ENCODE assay signal across 14 mouse cellular contexts in genomic region chr8:10439595-10440453, GRCm38 (mm10).
DNase-seq lines count a peak whose midpoint lies in the region; ATAC-seq and TF ChIP-seq lines count a peak whose summit lies in the region.
"Had no signal": no experiment of that assay in that cellular context is flagged by ENCODE, and none has a peak within 500 bp of the region (broad histone marks: within the 10 kb centered on the region; RNA-seq: fewer than 3 reads in every experiment).

No protein-coding gene starts in this region.

- H3K36me3 ChIP-seq in forebrain, embryonic 13.5 days (ENCODE audit: poor library complexity, severe bottlenecking), result no peaks in the 10 kb centered on the region
- no peaks in the 10 kb centered on the region for H3K36me3 ChIP-seq in forebrain, embryonic 11.5 days (ENCODE audit: control insufficient read depth, insufficient read depth, low read length)
- H3K36me3 ChIP-seq in liver, embryonic 15.5 days (replicated peaks), result no peaks in the 10 kb centered on the region
- H3K36me3 ChIP-seq in liver, embryonic 12.5 days, result no peaks in the 10 kb centered on the region
- no peaks in the 10 kb centered on the region for H3K36me3 ChIP-seq in forebrain, embryonic 16.5 days (ENCODE audit: control insufficient read depth, insufficient read depth)
- H3K36me3 ChIP-seq: embryonic facial prominence, embryonic 13.5 days; G1E had no signal

- no peak overlapping the region for H3K4me3 ChIP-seq in forebrain, embryonic 13.5 days
- H3K4me3 ChIP-seq in forebrain, embryonic 11.5 days (ENCODE audit: low read depth, low read length), result no peak overlapping the region
- H3K4me3 ChIP-seq in liver, embryonic 15.5 days (replicated peaks), result no peak overlapping the region
- no peak overlapping the region for H3K4me3 ChIP-seq in liver, embryonic 12.5 days
- no peak overlapping the region for H3K4me3 ChIP-seq in forebrain, embryonic 16.5 days (replicated peaks; ENCODE audit: low read length)
- no peak overlapping the region for H3K4me3 ChIP-seq in lung, adult 2 months (replicated peaks; ENCODE audit: extremely low read depth, low read depth, low read length)
- H3K4me3 ChIP-seq: embryonic facial prominence, embryonic 13.5 days had no signal

- no peak overlapping the region for H3K9ac ChIP-seq in forebrain, embryonic 13.5 days
- no peak overlapping the region for H3K9ac ChIP-seq in forebrain, embryonic 11.5 days (ENCODE audit: low read length)
- H3K9ac ChIP-seq in liver, embryonic 15.5 days, result no peak overlapping the region
- no peak overlapping the region for H3K9ac ChIP-seq in liver, embryonic 12.5 days
- H3K9ac ChIP-seq in forebrain, embryonic 16.5 days (replicated peaks; ENCODE audit: low read depth, low read length), result no peak overlapping the region
- H3K9ac ChIP-seq: embryonic facial prominence, embryonic 13.5 days had no signal

- H3K27ac ChIP-seq in forebrain, embryonic 13.5 days, result no peak overlapping the region; the same call in 1 of the 2 replicates
- H3K27ac ChIP-seq in forebrain, embryonic 11.5 days (ENCODE audit: low read depth, low read length), result no peak overlapping the region
- no peak overlapping the region for H3K27ac ChIP-seq in liver, embryonic 15.5 days (replicated peaks)
- H3K27ac ChIP-seq in liver, embryonic 12.5 days, result no peak overlapping the region
- no peak overlapping the region for H3K27ac ChIP-seq in forebrain, embryonic 16.5 days (ENCODE audit: low read length)
- H3K27ac ChIP-seq: embryonic facial prominence, embryonic 13.5 days; macrophage had no signal

- TF ChIP-seq POLR2A in lung, adult 2 months (IDR thresholded peaks at IDR 0.05; ENCODE audit: borderline replicate concordance, extremely low read depth, low read depth, low read length), result no peak

- 64% methylated on average over 16 of the region's 16 CpGs for WGBS in forebrain, embryonic 13.5 days
- whole genome bisulfite sequencing in forebrain, embryonic 11.5 days, result 78% methylated on average over 16 of the region's 16 CpGs
- WGBS in liver, embryonic 15.5 days (ENCODE audit: insufficient replicate concordance), result 57% methylated on average over 16 of the region's 16 CpGs
- WGBS in liver, embryonic 12.5 days (ENCODE audit: insufficient replicate concordance), result 57% methylated on average over 16 of the region's 16 CpGs
- WGBS in forebrain, embryonic 16.5 days, result 45% methylated on average over 16 of the region's 16 CpGs
- WGBS in lung, adult 2 months, result 57% methylated on average over 16 of the region's 16 CpGs

- no peak for TF ChIP-seq CTCF in lung, adult 2 months (IDR thresholded peaks at IDR 0.05; ENCODE audit: insufficient read depth, low read length)

- no peak for DNase-seq in forebrain, embryonic 11.5 days (ENCODE audit: low spot score)
- peak; percentile 12 for DNase-seq in lung, adult 2 months
- no peak for DNase-seq in left cerebral cortex, adult 18-20 months (ENCODE audit: low spot score in 2 of 2)
- DNase-seq: B cell, adult 2 months; cerebellum, adult 9-10 months had no signal

- peaks cover 21% of the 10 kb centered on the region for H3K4me1 ChIP-seq in forebrain, embryonic 13.5 days
- no peaks in the 10 kb centered on the region for H3K4me1 ChIP-seq in forebrain, embryonic 11.5 days (replicated peaks; ENCODE audit: control insufficient read depth, insufficient read depth, low read length)
- H3K4me1 ChIP-seq in liver, embryonic 15.5 days (replicated peaks), result no peaks in the 10 kb centered on the region
- H3K4me1 ChIP-seq in liver, embryonic 12.5 days, result no peaks in the 10 kb centered on the region
- H3K4me1 ChIP-seq in forebrain, embryonic 16.5 days (replicated peaks; ENCODE audit: control insufficient read depth, insufficient read depth, low read length), result peaks cover 13% of the 10 kb centered on the region
- H3K4me1 ChIP-seq in lung, adult 2 months (ENCODE audit: control insufficient read depth, insufficient read depth, low read length), result no peaks in the 10 kb centered on the region

- no peaks in the 10 kb centered on the region for H3K27me3 ChIP-seq in forebrain, embryonic 13.5 days
- no peaks in the 10 kb centered on the region for H3K27me3 ChIP-seq in forebrain, embryonic 11.5 days (ENCODE audit: control insufficient read depth, insufficient read depth, low read length)
- H3K27me3 ChIP-seq in liver, embryonic 15.5 days, result no peaks in the 10 kb centered on the region
- 0 out of 2 replicates have a peak, but pooled peaks cover 4% of the 10 kb centered on the region for H3K27me3 ChIP-seq in liver, embryonic 12.5 days (replicated peaks)
- H3K27me3 ChIP-seq in forebrain, embryonic 16.5 days (replicated peaks; ENCODE audit: control insufficient read depth, insufficient read depth, low read length), result no peaks in the 10 kb centered on the region

- peak; percentile 39 for ATAC-seq in forebrain, embryonic 13.5 days
- ATAC-seq in forebrain, embryonic 11.5 days (replicated peaks; ENCODE audit: low FRiP score), result no peak
- 0 out of 2 replicates have a peak, but pooled peaks have one; percentile 25 for ATAC-seq in liver, embryonic 15.5 days (ENCODE audit: insufficient read depth)
- no peak for ATAC-seq in liver, embryonic 12.5 days
- peak; percentile 63 for ATAC-seq in forebrain, embryonic 16.5 days
- no peak for ATAC-seq in monocyte, adult 5-6 weeks (replicated peaks; ENCODE audit: insufficient number of reproducible peaks, low FRiP score, low TSS enrichment, poor library complexity, severe bottlenecking)

- H3K4me2 ChIP-seq in forebrain, embryonic 13.5 days, result no peak overlapping the region
- no peak overlapping the region for H3K4me2 ChIP-seq in forebrain, embryonic 11.5 days (ENCODE audit: low read depth, low read length, severe bottlenecking)
- H3K4me2 ChIP-seq in liver, embryonic 15.5 days, result no peak overlapping the region
- H3K4me2 ChIP-seq in liver, embryonic 12.5 days, result no peak overlapping the region
- no peak overlapping the region for H3K4me2 ChIP-seq in forebrain, embryonic 16.5 days (ENCODE audit: low read length)
- H3K4me2 ChIP-seq: embryonic facial prominence, embryonic 13.5 days; heart, embryonic 11.5 days had no signal

- no peaks in the 10 kb centered on the region for H3K9me3 ChIP-seq in forebrain, embryonic 13.5 days (replicated peaks)
- H3K9me3 ChIP-seq in forebrain, embryonic 11.5 days (ENCODE audit: control insufficient read depth, low read length), result no peaks in the 10 kb centered on the region
- H3K9me3 ChIP-seq in liver, embryonic 15.5 days (replicated peaks), result no peaks in the 10 kb centered on the region
- no peaks in the 10 kb centered on the region for H3K9me3 ChIP-seq in liver, embryonic 12.5 days (replicated peaks)
- no peaks in the 10 kb centered on the region for H3K9me3 ChIP-seq in forebrain, embryonic 16.5 days (ENCODE audit: control insufficient read depth, low read length)
- H3K9me3 ChIP-seq: embryonic facial prominence, embryonic 13.5 days; G1E had no signal

Comparison
In these comparisons a context has a peak if more than half of its experiments do, and no peak if none do; other contexts are left out.
1. ATAC-seq: peak in forebrain, embryonic 13.5 days (single experiment), liver, embryonic 15.5 days (single experiment) and forebrain, embryonic 16.5 days (single experiment); none in forebrain, embryonic 11.5 days (single experiment), liver, embryonic 12.5 days (single experiment) and monocyte, adult 5-6 weeks (single experiment).